Mouse (Mus musculus): Measurements from ENCODE around the gene Ccdc12. TPM values are rescaled to one million over a fixed set of nuclear protein-coding genes. Genes with fewer than 3 reads are reported as not detected.

The Ccdc12 gene
- total and polyA plus RNA-seq, 2 experiments from 2014 or later = 25.0 to 102 TPM

DNA sequence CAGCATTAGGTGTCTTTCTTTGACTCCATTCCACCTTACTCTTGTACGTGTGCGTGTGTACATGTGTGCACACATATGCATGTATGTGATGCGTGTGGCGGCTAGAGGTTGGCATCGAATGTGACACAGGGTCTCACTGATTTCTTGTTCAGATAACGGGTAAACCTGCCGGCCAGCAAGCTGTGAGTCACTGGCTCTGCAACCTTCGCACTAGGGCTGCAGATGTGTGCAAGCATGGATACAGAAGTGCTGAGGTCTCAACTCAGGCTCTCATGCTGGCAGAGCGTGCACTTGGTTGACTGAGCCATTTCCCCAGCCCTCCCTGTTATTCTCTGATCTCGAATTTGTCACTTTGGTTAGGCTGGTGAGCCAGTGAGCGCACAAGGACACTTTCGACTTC is 3.2 kb downstream of the Ccdc12 start:
- Histone ChIP-seq H3K27me3 (ENCODE audit: insufficient read depth, low read length) (no peaks in the 10 kb centered on the region), H3K9ac (replicated peaks; ENCODE audit: low read length, poor library complexity, severe bottlenecking) (no peak overlapping the region), H3K36me3 (ENCODE audit: insufficient read depth, low read length) (peaks cover 7% of the 10 kb centered on the region), H3K9me3 (ENCODE audit: low read length) (no peaks in the 10 kb centered on the region), H3K4me2 (ENCODE audit: low read depth, low read length, poor library complexity, severe bottlenecking) (no peak overlapping the region), H3K4me1 (ENCODE audit: insufficient read depth, low read length) (peaks cover 11% of the 10 kb centered on the region; the same call in 1 of the 2 replicates), H3K4me3 (ENCODE audit: low read depth, low read length) (no peak overlapping the region), H3K27ac (ENCODE audit: low read depth, low read length) (no peak overlapping the region)
- DNase-seq (ENCODE audit: low spot score) (no peak), ATAC-seq (ENCODE audit: low FRiP score) (no peak)
- WGBS = 94% methylated on average over 12 of the region's 12 CpGs
- no peak for TF ChIP-seq CTCF (IDR thresholded peaks at IDR 0.05)

GRCm38 (mm10) chr9:110660208-110660607 is 3.9 kb downstream of the Ccdc12 start:
- no peak overlapping the region for H3K4me3 ChIP-seq (ENCODE audit: low read depth, low read length)
- H3K4me1 ChIP-seq (ENCODE audit: insufficient read depth, low read length) = peaks cover 10% of the 10 kb centered on the region; the same call in 1 of the 2 replicates
- TF ChIP-seq CTCF (IDR thresholded peaks at IDR 0.05) = no peak
- H3K27ac ChIP-seq (ENCODE audit: low read depth, low read length) = no peak overlapping the region
- H3K27me3 ChIP-seq (ENCODE audit: insufficient read depth, low read length) = no peaks in the 10 kb centered on the region
- no peak overlapping the region for H3K9ac ChIP-seq (replicated peaks; ENCODE audit: low read length, poor library complexity, severe bottlenecking)
- H3K4me2 ChIP-seq (ENCODE audit: low read depth, low read length, poor library complexity, severe bottlenecking) = no peak overlapping the region
- H3K36me3 ChIP-seq (ENCODE audit: insufficient read depth, low read length) = peaks cover 7% of the 10 kb centered on the region
- no peak for ATAC-seq (ENCODE audit: low FRiP score)
- 85% methylated on average over 2 of the region's 2 CpGs for WGBS
- H3K9me3 ChIP-seq (ENCODE audit: low read length) = no peaks in the 10 kb centered on the region
- DNase-seq (ENCODE audit: low spot score) = no peak

DNA sequence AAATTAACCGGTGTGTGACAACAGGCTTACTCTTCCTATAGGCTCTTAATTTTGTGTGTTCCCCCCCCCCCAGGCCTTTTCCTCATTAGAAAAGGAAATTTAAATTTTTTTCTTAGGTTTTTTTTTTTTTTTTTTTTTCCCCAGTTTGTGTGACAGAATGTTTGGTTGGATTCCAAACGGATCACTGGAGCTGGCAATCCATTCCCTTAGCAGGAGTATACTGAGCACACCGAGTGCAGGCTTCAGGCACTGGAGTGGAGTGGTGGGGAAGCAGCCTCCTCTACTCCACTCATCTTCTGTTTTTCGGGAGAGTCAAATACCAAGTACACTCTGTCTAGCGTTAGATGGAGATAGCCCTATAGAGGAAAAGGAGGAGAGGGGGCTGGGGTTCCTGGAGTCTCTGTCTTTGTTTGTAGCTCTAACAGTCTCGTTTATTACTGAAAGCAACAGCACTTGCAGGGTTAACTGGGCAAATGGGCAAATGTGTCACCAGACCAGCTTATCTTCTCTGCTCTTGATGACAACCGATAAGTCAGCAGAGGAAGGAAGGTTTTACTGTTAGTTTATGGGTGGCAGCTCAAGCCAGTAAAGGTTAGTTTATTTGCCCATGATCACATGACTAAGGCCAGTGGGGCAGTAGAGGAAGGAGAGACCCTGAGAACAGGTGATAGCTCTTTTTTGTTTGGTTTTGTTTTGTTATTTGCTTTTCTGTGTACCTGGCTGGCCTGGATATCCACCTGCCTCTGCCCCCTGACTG is 4.7 kb downstream of the Ccdc12 start:
- 89% methylated on average over 7 of the region's 7 CpGs for WGBS
- no peak for ATAC-seq (ENCODE audit: low FRiP score)

DNA sequence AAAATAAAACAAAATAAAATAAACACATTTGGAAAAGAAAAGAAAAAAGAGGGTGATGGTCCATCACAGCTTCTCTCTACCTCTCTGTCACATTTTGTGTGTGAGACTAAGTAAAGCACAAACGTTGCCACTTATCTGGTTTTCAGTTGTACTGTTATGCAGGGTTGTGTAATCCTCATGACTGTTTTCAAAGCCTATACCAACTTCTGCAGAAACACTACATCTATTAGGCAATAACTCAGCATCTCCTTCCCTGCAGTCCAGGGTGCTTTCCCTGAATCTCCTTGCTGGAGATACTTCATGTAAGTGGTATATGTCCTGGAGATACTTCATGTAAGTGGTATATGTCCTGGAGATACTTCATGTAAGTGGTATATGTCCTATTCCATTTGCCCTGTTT is 6.5 kb downstream of the Ccdc12 start:
- no peak for ATAC-seq (ENCODE audit: low FRiP score)
- Histone ChIP-seq H3K9ac (replicated peaks; ENCODE audit: low read length, poor library complexity, severe bottlenecking) (no peak overlapping the region), H3K27ac (ENCODE audit: low read depth, low read length) (no peak overlapping the region), H3K4me1 (ENCODE audit: insufficient read depth, low read length) (0 out of 2 replicates have a peak, but pooled peaks cover 3% of the 10 kb centered on the region), H3K9me3 (ENCODE audit: low read length) (no peaks in the 10 kb centered on the region), H3K27me3 (ENCODE audit: insufficient read depth, low read length) (no peaks in the 10 kb centered on the region), H3K36me3 (ENCODE audit: insufficient read depth, low read length) (peaks cover 7% of the 10 kb centered on the region), H3K4me3 (ENCODE audit: low read depth, low read length) (no peak overlapping the region), H3K4me2 (ENCODE audit: low read depth, low read length, poor library complexity, severe bottlenecking) (no peak overlapping the region)
- no peak for TF ChIP-seq CTCF (IDR thresholded peaks at IDR 0.05)
- 91% methylated on average over 1 of the region's 1 CpGs for WGBS
- no peak for DNase-seq (ENCODE audit: low spot score)

More for the DNA sequence above, 4.7 kb downstream of the Ccdc12 start:
- no peak overlapping the region for H3K9ac ChIP-seq (replicated peaks; ENCODE audit: low read length, poor library complexity, severe bottlenecking)
- no peak overlapping the region for H3K4me2 ChIP-seq (ENCODE audit: low read depth, low read length, poor library complexity, severe bottlenecking)
- H3K4me3 ChIP-seq (ENCODE audit: low read depth, low read length) = no peak overlapping the region
- peaks cover 6% of the 10 kb centered on the region; the same call in 1 of the 2 replicates for H3K4me1 ChIP-seq (ENCODE audit: insufficient read depth, low read length)
- no peaks in the 10 kb centered on the region for H3K27me3 ChIP-seq (ENCODE audit: insufficient read depth, low read length)
- no peak overlapping the region for H3K27ac ChIP-seq (ENCODE audit: low read depth, low read length)
- TF ChIP-seq CTCF (IDR thresholded peaks at IDR 0.05) = no peak
- no peak for DNase-seq (ENCODE audit: low spot score)
- H3K9me3 ChIP-seq (ENCODE audit: low read length) = no peaks in the 10 kb centered on the region
- H3K36me3 ChIP-seq (ENCODE audit: insufficient read depth, low read length) = peaks cover 7% of the 10 kb centered on the region

DNA sequence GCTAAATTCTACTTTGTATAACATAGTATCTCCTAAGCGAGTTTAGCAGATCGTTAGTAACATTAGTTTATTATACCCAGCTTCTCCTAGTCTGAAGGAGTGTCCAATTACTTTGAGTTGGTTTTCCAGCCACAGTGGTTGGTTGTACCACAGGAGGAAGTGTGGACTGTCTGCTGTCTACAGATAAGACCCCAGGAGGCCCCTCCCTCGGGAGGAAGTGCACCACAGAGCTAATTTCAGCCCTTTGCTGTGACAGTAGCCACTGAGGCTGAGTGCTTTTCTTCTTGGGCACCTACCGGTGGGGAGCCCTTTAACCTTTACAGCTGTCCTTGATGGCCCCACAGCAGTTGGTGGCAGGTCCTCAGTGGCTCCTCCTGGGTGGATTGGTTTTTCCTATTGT is 9.6 kb downstream of the Ccdc12 start:
- Histone ChIP-seq H3K4me3 (ENCODE audit: low read depth, low read length) (no peak overlapping the region), H3K36me3 (ENCODE audit: insufficient read depth, low read length) (no peaks in the 10 kb centered on the region), H3K27me3 (ENCODE audit: insufficient read depth, low read length) (no peaks in the 10 kb centered on the region), H3K27ac (ENCODE audit: low read depth, low read length) (no peak overlapping the region), H3K4me1 (ENCODE audit: insufficient read depth, low read length) (no peaks in the 10 kb centered on the region), H3K4me2 (ENCODE audit: low read depth, low read length, poor library complexity, severe bottlenecking) (no peak overlapping the region), H3K9me3 (ENCODE audit: low read length) (no peaks in the 10 kb centered on the region), H3K9ac (replicated peaks; ENCODE audit: low read length, poor library complexity, severe bottlenecking) (no peak overlapping the region)
- no peak for DNase-seq (ENCODE audit: low spot score)
- ATAC-seq (ENCODE audit: low FRiP score) = no peak
- WGBS = 35% methylated on average over 4 of the region's 4 CpGs
- no peak for TF ChIP-seq CTCF (IDR thresholded peaks at IDR 0.05)

- Histone ChIP-seq H3K9ac (replicated peaks; ENCODE audit: low read length, poor library complexity, severe bottlenecking) (no peak overlapping the region), H3K4me2 (ENCODE audit: low read depth, low read length, poor library complexity, severe bottlenecking) (no peak overlapping the region; the same call in 1 of the 2 replicates), H3K36me3 (ENCODE audit: insufficient read depth, low read length) (no peaks in the 10 kb centered on the region), H3K27ac (ENCODE audit: low read depth, low read length) (no peak overlapping the region), H3K4me3 (ENCODE audit: low read depth, low read length) (no peak overlapping the region), H3K9me3 (ENCODE audit: low read length) (no peaks in the 10 kb centered on the region), H3K4me1 (ENCODE audit: insufficient read depth, low read length) (no peaks in the 10 kb centered on the region), H3K27me3 (ENCODE audit: insufficient read depth, low read length) (no peaks in the 10 kb centered on the region)
- 34% methylated on average over 8 of the region's 8 CpGs for WGBS
- no peak for ATAC-seq (ENCODE audit: low FRiP score)
- no peak for TF ChIP-seq CTCF (IDR thresholded peaks at IDR 0.05)
- DNase-seq (ENCODE audit: low spot score) = no peak
Observed at GRCm38 (mm10) chr9:110666374-110666773, 10.1 kb downstream of the Ccdc12 start.
